Mouse (Mus musculus) liver, embryonic 14.5 days (tissue): ENCODE measurements at regions not wholly inside any gene's neighbourhood (a gene's known extent, or its start where the extent isn't known, plus 50 kb on each side); places are given as distances from the start of the nearest gene placed in this dataset.

Experiments
- ATAC-seq: fragments of 200-750 bp; cut with Nextera tagmentation; 2 replicates; pipeline ENCODE4 v1.8.0; 2017; ENCODE audit warnings: moderate number of reproducible peaks, mild to moderate bottlenecking, moderate library complexity; ENCODE audit not compliant: insufficient read depth
- DNase-seq, 3 experiments: peaks; one replicate each; pipeline ENCODE4 v3.0.0-alpha.2; 2012 to 2013; ENCODE audit warnings: low read depth in 3 of 3, low spot score in 3 of 3
- H3K27ac ChIP-seq: fragments of 300-500 bp; sonication (generic); 2 replicates; pipeline ENCODE4 v1.5.1; 2014; ENCODE audit warnings: moderate library complexity, mild to moderate bottlenecking, control low read depth, inconsistent platforms
- H3K27me3 ChIP-seq: fragments of 300-500 bp; sonication (generic); 2 replicates; pipeline ENCODE4 v1.6.1; 2014; ENCODE audit warnings: mild to moderate bottlenecking, low read length, moderate library complexity; ENCODE audit not compliant: control insufficient read depth, insufficient read depth
- H3K36me3 ChIP-seq: fragments of 300-500 bp; sonication (generic); replicated peaks from 2 replicates; pipeline ENCODE4 v1.6.1; 2014; ENCODE audit warnings: low read depth; ENCODE audit not compliant: control insufficient read depth, insufficient read depth
- H3K4me1 ChIP-seq, 2 experiments: fragments of 200-500 bp in 1 of 2; fragments of 300-500 bp in 1 of 2; sonication (generic) in 1 of 2; replicated peaks; 2 replicates each; pipeline ENCODE4 v1.6.1; 2012 to 2014; ENCODE audit warnings: antibody characterized with exemption in 1 of 2, inconsistent platforms in 1 of 2, low read length in 1 of 2; ENCODE audit not compliant: control insufficient read depth in 2 of 2, insufficient read depth in 2 of 2
- H3K4me2 ChIP-seq: fragments of 300-500 bp; sonication (generic); 2 replicates; pipeline ENCODE4 v1.6.1; 2014; ENCODE audit warnings: low read depth, mild to moderate bottlenecking, control low read depth, moderate library complexity
- H3K4me3 ChIP-seq, 2 experiments: fragments of 200-500 bp in 1 of 2; fragments of 300-500 bp in 1 of 2; sonication (generic) in 1 of 2; 2 replicates each; pipeline ENCODE4 v1.5.1; 2012 to 2014; ENCODE audit warnings: low read depth in 2 of 2, low read length in 2 of 2, mild to moderate bottlenecking in 2 of 2, control low read depth in 1 of 2, inconsistent platforms in 1 of 2, moderate library complexity in 1 of 2; ENCODE audit not compliant: insufficient read depth in 1 of 2
- H3K9ac ChIP-seq: fragments of 300-500 bp; sonication (generic); replicated peaks from 2 replicates; pipeline ENCODE4 v1.6.1; 2014; ENCODE audit warnings: mild to moderate bottlenecking, control low read depth, moderate library complexity
- H3K9me3 ChIP-seq: fragments of 300-500 bp; sonication (generic); 2 replicates; pipeline ENCODE4 v1.6.1; 2016; ENCODE audit warnings: low read length, mixed read lengths; ENCODE audit not compliant: control insufficient read depth
- CTCF ChIP-seq: IDR thresholded peaks from 2 replicates; pipeline ENCODE4 v1.5.1; 2016; ENCODE audit warnings: antibody characterized with exemption, low read depth, control low read depth
- EP300 ChIP-seq: IDR thresholded peaks from 2 replicates; pipeline ENCODE4 v1.6.1; 2016; ENCODE audit warnings: antibody characterized with exemption, low read depth
- WGBS: fragments of 180-500 bp; shearing (Covaris S2); extraction: QIAGEN DNeasy Blood & Tissue Kit; methylation state at CpG from one replicate; pipeline ENCODE4 v1.1.7; 2014; ENCODE audit not compliant: insufficient replicate concordance; 5-methylcytosine and 5-hydroxymethylcytosine counted together

- WGBS = 66% methylated on average over 6 of the region's 6 CpGs
- H3K9ac ChIP-seq = no peak overlapping the region
- H3K9me3 ChIP-seq = no peaks in the 10 kb centered on the region
- no peaks in the 10 kb centered on the region for H3K27me3 ChIP-seq
- no peak for DNase-seq
- no peak overlapping the region for H3K27ac ChIP-seq
- no peak for TF ChIP-seq EP300
- TF ChIP-seq CTCF = no peak
- H3K4me1 ChIP-seq = no peaks in the 10 kb centered on the region
- H3K4me2 ChIP-seq = no peak overlapping the region
- ATAC-seq = no peak
- no peak overlapping the region for H3K4me3 ChIP-seq
- no peaks in the 10 kb centered on the region for H3K36me3 ChIP-seq
Measured at GRCm38 (mm10) chr12:56402844-56403243, 57.1 kb upstream of the Mbip start.

GRCm38 (mm10) chr12:56402137-56402536 is 56.4 kb upstream of the Mbip start:
- Histone ChIP-seq H3K4me3 (no peak overlapping the region), H3K9ac (no peak overlapping the region), H3K9me3 (no peaks in the 10 kb centered on the region), H3K27me3 (no peaks in the 10 kb centered on the region), H3K4me2 (no peak overlapping the region), H3K36me3 (no peaks in the 10 kb centered on the region), H3K27ac (no peak overlapping the region), H3K4me1 (no peaks in the 10 kb centered on the region)
- DNase-seq (no peak), ATAC-seq (no peak)
- WGBS = 59% methylated on average over 7 of the region's 7 CpGs
- TF ChIP-seq CTCF = no peak
- TF ChIP-seq EP300 = no peak
